Mouse (Mus musculus) ES-Bruce4 (cell line): ENCODE measurements around the gene Ifit1bl1.

Experiments used
- CTCF ChIP-seq: IDR thresholded peaks from one replicate; pipeline ENCODE4 v1.8.1; 2011; ENCODE audit warnings: low read depth, low read length
- POLR2A ChIP-seq: IDR thresholded peaks from one replicate; pipeline ENCODE4 v1.8.1; 2011; ENCODE audit warnings: low read length; ENCODE audit not compliant: insufficient read depth

DNA sequence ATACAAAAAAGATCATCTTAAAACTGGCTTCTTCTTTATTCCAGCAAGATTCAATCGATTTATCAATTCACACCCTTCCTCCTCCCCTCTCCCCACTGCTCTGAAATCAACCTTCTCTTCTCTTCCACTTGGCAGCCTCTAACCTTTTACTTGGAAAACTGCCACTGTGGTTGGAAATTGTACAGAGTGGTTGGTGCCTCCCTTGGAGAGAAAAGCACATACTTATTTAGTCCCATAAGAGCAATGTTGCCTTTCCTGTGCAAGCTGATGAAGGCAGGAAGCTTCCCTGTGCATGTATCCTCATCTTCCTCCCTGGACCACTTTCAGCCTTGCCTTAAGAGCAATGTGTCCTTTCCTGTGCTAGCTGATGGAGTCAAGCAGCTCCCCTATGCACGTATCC lies 3.4 kb downstream of the Ifit1bl1 start:
- TF ChIP-seq CTCF (no peak), POLR2A (no peak)
